Mouse (Mus musculus) C2C12 (cell line): ENCODE measurements at regions not wholly inside any gene's neighbourhood (a gene's known extent, or its start where the extent isn't known, plus 50 kb on each side); places are given as distances from the start of the nearest gene placed in this dataset.

Experiments
- CTCF ChIP-seq: IDR thresholded peaks from one replicate; pipeline ENCODE4 v1.5.1; 2011; ENCODE audit not compliant: control insufficient read depth, insufficient read depth, insufficient read length
- MAX ChIP-seq: IDR thresholded peaks from one replicate; pipeline ENCODE4 v1.6.1; 2011; ENCODE audit warnings: mild to moderate bottlenecking, control low read depth
- MYOD1 ChIP-seq: IDR thresholded peaks from one replicate; pipeline ENCODE4 v1.6.1; 2011; ENCODE audit warnings: low read depth; ENCODE audit not compliant: control insufficient read depth, insufficient read length
- MYOG ChIP-seq: IDR thresholded peaks from one replicate; pipeline ENCODE4 v1.6.1; 2011; ENCODE audit not compliant: control insufficient read depth, insufficient read length; ENCODE audit errors: extremely low read depth

DNA sequence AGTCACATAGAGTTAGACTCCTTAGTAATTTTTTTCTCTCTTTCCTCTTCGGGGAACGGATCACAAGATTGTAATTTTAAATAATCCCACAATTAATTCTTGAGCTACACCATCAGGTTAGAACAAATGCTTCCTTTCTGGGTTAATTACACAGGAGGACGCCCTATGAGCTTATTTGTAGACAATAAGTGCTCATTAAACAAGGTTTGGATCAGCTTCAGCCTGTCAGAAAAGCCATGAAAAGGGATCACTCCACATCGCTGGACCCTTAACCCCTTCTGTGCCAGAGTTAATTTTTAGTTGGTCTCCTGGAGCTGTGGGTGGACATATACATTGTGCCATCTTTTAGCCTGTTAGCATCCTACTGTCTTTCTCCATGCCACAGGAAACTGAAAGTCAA is 131.4 kb downstream of the Gas1 start:
- TF ChIP-seq CTCF (no peak), MAX (no peak), MYOG (no peak), MYOD1 (no peak)
